Mouse (Mus musculus): ENCODE results near the gene Pik3c2g. TPM values are rescaled to one million over a fixed set of nuclear protein-coding genes. Genes with fewer than 3 reads are reported as not detected.
"Not testable (repeated sequence)": the region's sequence is repeated elsewhere in the genome, so short reads cannot be mapped to it uniquely, and the experiment has no call there.

Gene Pik3c2g
- polyA plus RNA-seq, 1 experiment: not detected

- TF ChIP-seq POLR2A (IDR thresholded peaks at IDR 0.05; ENCODE audit: insufficient read depth, low read length): no peak
- Histone ChIP-seq H3K27me3 (ENCODE audit: control insufficient read depth, insufficient read depth, low read length, poor library complexity, severe bottlenecking) (no peaks in the 10 kb centered on the region), H3K36me3 (ENCODE audit: control insufficient read depth, insufficient read depth, low read length, poor library complexity, severe bottlenecking) (no peaks in the 10 kb centered on the region), H3K9me3 (replicated peaks; ENCODE audit: control insufficient read depth, insufficient read depth, low read length, poor library complexity, severe bottlenecking) (no peaks in the 10 kb centered on the region; the same call in 1 of the 2 replicates), H3K27ac (ENCODE audit: insufficient read depth, low read length) (no peak overlapping the region), H3K4me1 (ENCODE audit: control insufficient read depth, insufficient read depth, low read length) (no peaks in the 10 kb centered on the region), H3K9ac (ENCODE audit: low read depth, poor library complexity, severe bottlenecking) (no peak overlapping the region), H3K4me3 (ENCODE audit: low read depth, low read length) (no peak overlapping the region)
Measured at GRCm38 (mm10) chr6:139934861-139935260, 347.8 kb downstream of the Pik3c2g start.

GRCm38 (mm10) chr6:139937581-139937980, 350.6 kb downstream of the Pik3c2g start:
- not testable (repeated sequence) for H3K4me3 ChIP-seq (ENCODE audit: low read depth, low read length); H3K36me3 ChIP-seq (ENCODE audit: control insufficient read depth, insufficient read depth, low read length, poor library complexity, severe bottlenecking); H3K27ac ChIP-seq (ENCODE audit: insufficient read depth, low read length); H3K4me1 ChIP-seq (ENCODE audit: control insufficient read depth, insufficient read depth, low read length); H3K27me3 ChIP-seq (ENCODE audit: control insufficient read depth, insufficient read depth, low read length, poor library complexity, severe bottlenecking); H3K9ac ChIP-seq (ENCODE audit: low read depth, poor library complexity, severe bottlenecking); H3K9me3 ChIP-seq (replicated peaks; ENCODE audit: control insufficient read depth, insufficient read depth, low read length, poor library complexity, severe bottlenecking)

GRCm38 (mm10) chr6:139947106-139947879, 360.3 kb downstream of the Pik3c2g start:
- Histone ChIP-seq H3K9me3 (replicated peaks; ENCODE audit: control insufficient read depth, insufficient read depth, low read length, poor library complexity, severe bottlenecking) (no peaks in the 10 kb centered on the region), H3K4me3 (ENCODE audit: low read depth, low read length) (no peak overlapping the region), H3K36me3 (ENCODE audit: control insufficient read depth, insufficient read depth, low read length, poor library complexity, severe bottlenecking) (no peaks in the 10 kb centered on the region), H3K9ac (ENCODE audit: low read depth, poor library complexity, severe bottlenecking) (no peak overlapping the region), H3K27me3 (ENCODE audit: control insufficient read depth, insufficient read depth, low read length, poor library complexity, severe bottlenecking) (no peaks in the 10 kb centered on the region), H3K27ac (ENCODE audit: insufficient read depth, low read length) (no peak overlapping the region), H3K4me1 (ENCODE audit: control insufficient read depth, insufficient read depth, low read length) (no peaks in the 10 kb centered on the region)
- TF ChIP-seq CTCF (IDR thresholded peaks at IDR 0.05; ENCODE audit: low read depth, low read length) (no peak), EP300 (IDR thresholded peaks at IDR 0.05; ENCODE audit: insufficient read depth, low read depth, low read length) (no peak), POLR2A (IDR thresholded peaks at IDR 0.05; ENCODE audit: insufficient read depth, low read length) (no peak)

DNA sequence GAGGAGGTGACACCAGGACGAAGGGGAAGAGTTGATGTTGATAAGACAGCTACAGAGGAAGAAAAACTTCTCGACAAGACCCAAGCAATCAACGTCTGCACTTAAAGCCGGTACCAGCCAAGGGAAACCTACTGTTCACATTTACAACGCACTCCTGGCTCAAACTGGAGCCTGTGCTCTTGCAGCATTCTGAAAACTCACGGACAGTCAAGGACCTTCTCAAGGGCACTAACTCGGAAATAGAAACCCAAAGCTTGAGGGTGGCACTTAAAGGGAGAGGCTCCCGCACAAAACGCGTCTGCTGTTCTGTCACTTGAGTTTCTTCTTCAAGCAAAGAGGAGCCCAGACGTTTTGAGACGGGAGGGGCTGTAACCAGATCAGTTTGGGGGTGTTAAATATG, 366.6 kb downstream of the Pik3c2g start:
- H3K4me3 ChIP-seq (ENCODE audit: low read depth, low read length): no peak overlapping the region
- no peaks in the 10 kb centered on the region for H3K9me3 ChIP-seq (replicated peaks; ENCODE audit: control insufficient read depth, insufficient read depth, low read length, poor library complexity, severe bottlenecking)
- H3K4me1 ChIP-seq (ENCODE audit: control insufficient read depth, insufficient read depth, low read length): no peaks in the 10 kb centered on the region
- no peaks in the 10 kb centered on the region for H3K27me3 ChIP-seq (ENCODE audit: control insufficient read depth, insufficient read depth, low read length, poor library complexity, severe bottlenecking)
- no peak overlapping the region for H3K27ac ChIP-seq (ENCODE audit: insufficient read depth, low read length)
- TF ChIP-seq POLR2A (IDR thresholded peaks at IDR 0.05; ENCODE audit: insufficient read depth, low read length): no peak
- TF ChIP-seq EP300 (IDR thresholded peaks at IDR 0.05; ENCODE audit: insufficient read depth, low read depth, low read length): no peak
- no peak for TF ChIP-seq CTCF (IDR thresholded peaks at IDR 0.05; ENCODE audit: low read depth, low read length)
- H3K9ac ChIP-seq (ENCODE audit: low read depth, poor library complexity, severe bottlenecking): no peak overlapping the region
- no peaks in the 10 kb centered on the region for H3K36me3 ChIP-seq (ENCODE audit: control insufficient read depth, insufficient read depth, low read length, poor library complexity, severe bottlenecking)

- Histone ChIP-seq H3K27ac (ENCODE audit: insufficient read depth, low read length) (no peak overlapping the region), H3K27me3 (ENCODE audit: control insufficient read depth, insufficient read depth, low read length, poor library complexity, severe bottlenecking) (no peaks in the 10 kb centered on the region), H3K9ac (ENCODE audit: low read depth, poor library complexity, severe bottlenecking) (no peak overlapping the region), H3K9me3 (replicated peaks; ENCODE audit: control insufficient read depth, insufficient read depth, low read length, poor library complexity, severe bottlenecking) (no peaks in the 10 kb centered on the region), H3K4me3 (ENCODE audit: low read depth, low read length) (no peak overlapping the region), H3K36me3 (ENCODE audit: control insufficient read depth, insufficient read depth, low read length, poor library complexity, severe bottlenecking) (no peaks in the 10 kb centered on the region), H3K4me1 (ENCODE audit: control insufficient read depth, insufficient read depth, low read length) (no peaks in the 10 kb centered on the region)
- TF ChIP-seq CTCF (IDR thresholded peaks at IDR 0.05; ENCODE audit: low read depth, low read length) (no peak), EP300 (IDR thresholded peaks at IDR 0.05; ENCODE audit: insufficient read depth, low read depth, low read length) (no peak), POLR2A (IDR thresholded peaks at IDR 0.05; ENCODE audit: insufficient read depth, low read length) (no peak)
Measured at GRCm38 (mm10) chr6:139957531-139958241, 370.7 kb downstream of the Pik3c2g start.

- TF ChIP-seq POLR2A (IDR thresholded peaks at IDR 0.05; ENCODE audit: insufficient read depth, low read length): no peak
- no peaks in the 10 kb centered on the region for H3K4me1 ChIP-seq (ENCODE audit: control insufficient read depth, insufficient read depth, low read length)
- H3K9me3 ChIP-seq (replicated peaks; ENCODE audit: control insufficient read depth, insufficient read depth, low read length, poor library complexity, severe bottlenecking): no peaks in the 10 kb centered on the region
- H3K36me3 ChIP-seq (ENCODE audit: control insufficient read depth, insufficient read depth, low read length, poor library complexity, severe bottlenecking): no peaks in the 10 kb centered on the region
- H3K4me3 ChIP-seq (ENCODE audit: low read depth, low read length): no peak overlapping the region
- no peaks in the 10 kb centered on the region for H3K27me3 ChIP-seq (ENCODE audit: control insufficient read depth, insufficient read depth, low read length, poor library complexity, severe bottlenecking)
- no peak overlapping the region for H3K9ac ChIP-seq (ENCODE audit: low read depth, poor library complexity, severe bottlenecking)
- no peak overlapping the region for H3K27ac ChIP-seq (ENCODE audit: insufficient read depth, low read length)
Measured at GRCm38 (mm10) chr6:139963775-139964174, 376.8 kb downstream of the Pik3c2g start.
